15 mouse cellular contexts compared by ENCODE assay signal in genomic region chr6:127663263-127663662, GRCm38 (mm10).
DNase-seq lines count a peak whose midpoint lies in the region; ATAC-seq lines count a peak whose summit lies in the region.
"Had no signal": no experiment of that assay in that cellular context is flagged by ENCODE, and none has a peak within 500 bp of the region (broad histone marks: within the 10 kb centered on the region; RNA-seq: fewer than 3 reads in every experiment).

No protein-coding gene starts in this region.

- peak; percentile 66 for ATAC-seq in frontal cortex, adult (ENCODE audit: low TSS enrichment)
- ATAC-seq: midbrain, embryonic 13.5 days had no signal

- no peak for DNase-seq in frontal cortex, postnatal 14 days (ENCODE audit: low spot score in 2 of 2)
- peak; percentile 91 for DNase-seq in brain, adult 2 months (ENCODE audit: low read depth, low spot score)
- peak; percentile 65 to 76 for DNase-seq in left cerebral cortex, adult 9 months (ENCODE audit: low spot score in 2 of 2)
- DNase-seq in right cerebral cortex, postnatal 25 days, result peak; percentile 47
- no peak for DNase-seq in spleen, postnatal 36 days (ENCODE audit: low spot score in 2 of 2)
- DNase-seq in cerebellum, adult 9-11 months, result no peak
- DNase-seq: adrenal gland, postnatal 36 days; cerebellum, adult 8-10 months; embryo, embryonic 11 days; kidney, adult 8-10 months; kidney, postnatal 25 days; lung, postnatal 10 days; thymus, postnatal 25 days had no signal

Comparison
In these comparisons a context has a peak if more than half of its experiments do, and no peak if none do; other contexts are left out.
1. DNase-seq: peak in brain, adult 2 months (single experiment), left cerebral cortex, adult 9 months (2 of 2) and right cerebral cortex, postnatal 25 days (single experiment); none in frontal cortex, postnatal 14 days (0 of 2), spleen, postnatal 36 days (0 of 2) and cerebellum, adult 9-11 months (single experiment).